Mouse (Mus musculus): ENCODE data around the gene Dpp10.

DNA sequence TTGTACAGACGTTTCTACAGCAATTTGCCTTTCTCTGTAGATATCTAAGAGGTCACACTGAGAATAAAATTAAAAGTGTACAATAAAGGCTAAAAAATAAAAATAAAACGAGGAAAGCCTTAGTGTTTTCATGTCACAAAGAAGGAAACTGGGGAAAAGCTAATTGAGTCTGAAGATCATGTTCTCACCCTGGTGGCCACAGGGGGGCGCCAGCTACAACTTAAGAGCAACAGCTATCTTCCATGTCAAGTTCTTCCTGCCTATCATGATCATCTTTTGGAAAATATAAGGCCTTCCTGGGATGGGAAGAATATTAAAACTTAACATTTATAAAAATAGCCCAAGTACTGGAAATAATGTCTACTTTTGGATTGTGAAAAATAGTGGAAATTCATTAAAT lies 70.7 kb downstream of the Dpp10 start:
- TF ChIP-seq CTCF (IDR thresholded peaks at IDR 0.05; ENCODE audit: borderline replicate concordance, control insufficient read depth, extremely low read depth, insufficient read depth, low read length, poor library complexity) (no peak), POLR2A (IDR thresholded peaks at IDR 0.05; ENCODE audit: control insufficient read depth, extremely low read depth, insufficient read depth, low read length, poor library complexity) (no peak)

Data from thymus, adult 2 months (tissue).